Mouse (Mus musculus): ENCODE measurements around the gene Repin1. TPM values are rescaled to one million over a fixed set of nuclear protein-coding genes. Genes with fewer than 3 reads are reported as not detected.
A peak's percentile ranks its signal among the peaks of the same experiment; 100 is the strongest.
"Not testable (repeated sequence)": the region's sequence is repeated elsewhere in the genome, so short reads cannot be mapped to it uniquely, and the experiment has no call there.

Gene Repin1
- polyA plus RNA-seq, 1 experiment from 2014 or later, result 41.0 TPM

- peak; percentile 83 for ATAC-seq (ENCODE audit: low FRiP score)
These were observed 8.5 kb downstream of the Repin1 start for GRCm38 (mm10) chr6:48602080-48602741.

GRCm38 (mm10) chr6:48608124-48608523 lies 14.4 kb downstream of the Repin1 start:
- 48% methylated on average over 2 of the region's 2 CpGs for WGBS

More at GRCm38 (mm10) chr6:48602080-48602741, 8.5 kb downstream of the Repin1 start:
- WGBS, result under 1% methylated on average over 28 of the region's 28 CpGs
- peaks cover 29% of the 10 kb centered on the region for H3K36me3 ChIP-seq
- peak overlapping the region; percentile 93 for H3K27ac ChIP-seq (replicated peaks)
- H3K9me3 ChIP-seq (replicated peaks), result peaks cover 7% of the 10 kb centered on the region
- H3K4me1 ChIP-seq, result peaks cover 19% of the 10 kb centered on the region
- H3K4me3 ChIP-seq (replicated peaks), result peak overlapping the region; percentile 73
- no peaks in the 10 kb centered on the region for H3K27me3 ChIP-seq (replicated peaks)
- H3K4me2 ChIP-seq, result peak overlapping the region; percentile 69
- peak overlapping the region; percentile 74 for H3K9ac ChIP-seq (replicated peaks)

GRCm38 (mm10) chr6:48609512-48609911 lies 15.8 kb downstream of the Repin1 start:
- ATAC-seq (ENCODE audit: low FRiP score), result no peak
- WGBS, result 58% methylated on average over 7 of the region's 7 CpGs

More at GRCm38 (mm10) chr6:48608124-48608523, 14.4 kb downstream of the Repin1 start:
- no peak overlapping the region for H3K9ac ChIP-seq (replicated peaks)
- no peak overlapping the region for H3K4me2 ChIP-seq
- H3K4me1 ChIP-seq, result peaks cover 2% of the 10 kb centered on the region
- H3K27ac ChIP-seq (replicated peaks), result no peak overlapping the region
- ATAC-seq (ENCODE audit: low FRiP score), result no peak
- H3K4me3 ChIP-seq (replicated peaks), result no peak overlapping the region
- H3K27me3 ChIP-seq (replicated peaks), result no peaks in the 10 kb centered on the region
- H3K36me3 ChIP-seq, result peaks cover 3% of the 10 kb centered on the region; the same call in 1 of the 2 replicates
- H3K9me3 ChIP-seq (replicated peaks), result no peaks in the 10 kb centered on the region

GRCm38 (mm10) chr6:48610657-48611056 lies 17.0 kb downstream of the Repin1 start:
- no peak overlapping the region for H3K4me3 ChIP-seq (replicated peaks)
- H3K4me1 ChIP-seq, result no peaks in the 10 kb centered on the region
- no peaks in the 10 kb centered on the region for H3K9me3 ChIP-seq (replicated peaks)
- H3K4me2 ChIP-seq, result no peak overlapping the region
- H3K27me3 ChIP-seq (replicated peaks), result no peaks in the 10 kb centered on the region
- WGBS, result 79% methylated on average over 3 of the region's 3 CpGs
- no peak overlapping the region for H3K9ac ChIP-seq (replicated peaks)
- H3K36me3 ChIP-seq, result peaks cover 21% of the 10 kb centered on the region
- ATAC-seq (ENCODE audit: low FRiP score), result no peak
- H3K27ac ChIP-seq (replicated peaks), result no peak overlapping the region

More at GRCm38 (mm10) chr6:48609512-48609911, 15.8 kb downstream of the Repin1 start:
- H3K36me3 ChIP-seq, result peaks cover 14% of the 10 kb centered on the region
- no peaks in the 10 kb centered on the region for H3K4me1 ChIP-seq
- H3K27ac ChIP-seq (replicated peaks), result no peak overlapping the region
- no peak overlapping the region for H3K4me2 ChIP-seq
- no peaks in the 10 kb centered on the region for H3K27me3 ChIP-seq (replicated peaks)
- no peak overlapping the region for H3K4me3 ChIP-seq (replicated peaks)
- no peak overlapping the region for H3K9ac ChIP-seq (replicated peaks)
- no peaks in the 10 kb centered on the region for H3K9me3 ChIP-seq (replicated peaks)

GRCm38 (mm10) chr6:48613464-48613863 lies 19.8 kb downstream of the Repin1 start:
- whole genome bisulfite sequencing, result 88% methylated on average over 4 of the region's 4 CpGs
- Histone ChIP-seq H3K27me3 (replicated peaks) (no peaks in the 10 kb centered on the region), H3K9ac (replicated peaks) (no peak overlapping the region), H3K4me2 (no peak overlapping the region), H3K27ac (replicated peaks) (no peak overlapping the region), H3K36me3 (peaks cover 24% of the 10 kb centered on the region), H3K9me3 (replicated peaks) (no peaks in the 10 kb centered on the region), H3K4me3 (replicated peaks) (no peak overlapping the region), H3K4me1 (no peaks in the 10 kb centered on the region)
- no peak for ATAC-seq (ENCODE audit: low FRiP score)

- Histone ChIP-seq H3K36me3 (peaks cover 32% of the 10 kb centered on the region), H3K9me3 (replicated peaks) (no peaks in the 10 kb centered on the region), H3K4me1 (no peaks in the 10 kb centered on the region), H3K4me3 (replicated peaks) (no peak overlapping the region), H3K27me3 (replicated peaks) (no peaks in the 10 kb centered on the region), H3K9ac (replicated peaks) (no peak overlapping the region), H3K4me2 (no peak overlapping the region), H3K27ac (replicated peaks) (no peak overlapping the region)
- 96% methylated on average over 5 of the region's 5 CpGs for WGBS
- ATAC-seq (ENCODE audit: low FRiP score), result no peak
These were observed 21.1 kb downstream of the Repin1 start for GRCm38 (mm10) chr6:48614756-48615155.

- 96% methylated on average over 30 of the region's 30 CpGs for WGBS
- Histone ChIP-seq H3K4me3 (replicated peaks) (no peak overlapping the region), H3K36me3 (peaks cover 30% of the 10 kb centered on the region), H3K9ac (replicated peaks) (no peak overlapping the region), H3K4me1 (no peaks in the 10 kb centered on the region), H3K27ac (replicated peaks) (no peak overlapping the region), H3K27me3 (replicated peaks) (no peaks in the 10 kb centered on the region), H3K4me2 (no peak overlapping the region), H3K9me3 (replicated peaks) (no peaks in the 10 kb centered on the region)
- no peak for ATAC-seq (ENCODE audit: low FRiP score)
These were observed 26.3 kb downstream of the Repin1 start for GRCm38 (mm10) chr6:48620031-48620430.

GRCm38 (mm10) chr6:48622186-48622843 lies 28.6 kb downstream of the Repin1 start:
- not testable (repeated sequence) for H3K27me3 ChIP-seq (replicated peaks); H3K9ac ChIP-seq (replicated peaks); H3K27ac ChIP-seq (replicated peaks); H3K4me3 ChIP-seq (replicated peaks); H3K9me3 ChIP-seq (replicated peaks); H3K4me2 ChIP-seq; ATAC-seq (ENCODE audit: low FRiP score)
- WGBS, result 87% methylated on average over 8 of the region's 8 CpGs
- Histone ChIP-seq H3K36me3 (peaks cover 26% of the 10 kb centered on the region), H3K4me1 (peaks cover 11% of the 10 kb centered on the region)

GRCm38 (mm10) chr6:48623460-48623859 lies 29.8 kb downstream of the Repin1 start:
- H3K9me3 ChIP-seq (replicated peaks), result no peaks in the 10 kb centered on the region
- 50% methylated on average over 1 of the region's 1 CpGs for WGBS
- peaks cover 12% of the 10 kb centered on the region for H3K27me3 ChIP-seq (replicated peaks)
- no peak overlapping the region for H3K9ac ChIP-seq (replicated peaks)
- no peak overlapping the region for H3K4me2 ChIP-seq
- H3K27ac ChIP-seq (replicated peaks), result no peak overlapping the region
- peaks cover 21% of the 10 kb centered on the region for H3K4me1 ChIP-seq
- H3K4me3 ChIP-seq (replicated peaks), result no peak overlapping the region
- peaks cover 26% of the 10 kb centered on the region for H3K36me3 ChIP-seq
- no peak for ATAC-seq (ENCODE audit: low FRiP score)

GRCm38 (mm10) chr6:48626464-48626863 lies 32.8 kb downstream of the Repin1 start, which contains the start of gene AI854703:
Gene AI854703 (plus strand): TSS chr6:48626764.
- no peak for ATAC-seq (ENCODE audit: low FRiP score)
- Histone ChIP-seq H3K4me3 (replicated peaks) (peak within 1 kb of the TSS; percentile 57), H3K27me3 (replicated peaks) (peaks cover 17% of the 10 kb centered on the region), H3K27ac (replicated peaks) (no peak within 1 kb of the TSS), H3K9ac (replicated peaks) (peak within 1 kb of the TSS; percentile 60), H3K36me3 (peaks cover 4% of the 10 kb centered on the region; the same call in 1 of the 2 replicates), H3K4me1 (peaks cover 40% of the 10 kb centered on the region), H3K9me3 (replicated peaks) (no peaks in the 10 kb centered on the region), H3K4me2 (peak within 1 kb of the TSS; percentile 90)
- WGBS, result 27% methylated on average over 8 of the region's 8 CpGs

GRCm38 (mm10) chr6:48626984-48627383 lies 33.3 kb downstream of the Repin1 start:
- ATAC-seq (ENCODE audit: low FRiP score), result peak; percentile 67
- Histone ChIP-seq H3K4me3 (replicated peaks) (peak overlapping the region; percentile 57), H3K4me1 (peaks cover 40% of the 10 kb centered on the region), H3K27me3 (replicated peaks) (peaks cover 17% of the 10 kb centered on the region), H3K27ac (replicated peaks) (no peak overlapping the region), H3K9me3 (replicated peaks) (no peaks in the 10 kb centered on the region), H3K4me2 (peak overlapping the region; percentile 90), H3K36me3 (0 out of 2 replicates have a peak, but pooled peaks cover 6% of the 10 kb centered on the region), H3K9ac (replicated peaks) (peak overlapping the region; percentile 60)
- under 1% methylated on average over 32 of the region's 32 CpGs for WGBS

- H3K9ac ChIP-seq (replicated peaks), result peak overlapping the region; percentile 60
- 3% methylated on average over 7 of the region's 7 CpGs for WGBS
- no peak overlapping the region for H3K27ac ChIP-seq (replicated peaks)
- peak; percentile 11; the same call in 1 of the 2 replicates for ATAC-seq (ENCODE audit: low FRiP score)
- H3K4me3 ChIP-seq (replicated peaks), result peak overlapping the region; percentile 57
- 0 out of 2 replicates have a peak, but pooled peaks cover 9% of the 10 kb centered on the region for H3K36me3 ChIP-seq
- H3K4me2 ChIP-seq, result peak overlapping the region; percentile 90
- H3K27me3 ChIP-seq (replicated peaks), result peaks cover 17% of the 10 kb centered on the region
- H3K9me3 ChIP-seq (replicated peaks), result no peaks in the 10 kb centered on the region
- peaks cover 40% of the 10 kb centered on the region for H3K4me1 ChIP-seq
These were observed 33.8 kb downstream of the Repin1 start for GRCm38 (mm10) chr6:48627511-48627924.
